Mouse (Mus musculus): ENCODE measurements at regions not wholly inside any gene's neighbourhood (a gene's known extent, or its start where the extent isn't known, plus 50 kb on each side); places are given as distances from the start of the nearest gene placed in this dataset.

- no peak for DNase-seq (ENCODE audit: low read depth, low spot score)
- Histone ChIP-seq H3K36me3 (ENCODE audit: control insufficient read depth in 1 of 2, insufficient read depth in 2 of 2, low read length in 2 of 2) (no peaks in the 10 kb centered on the region; a peak in 2 of 4 replicates), H3K4me3 (ENCODE audit: control insufficient read depth in 1 of 2, insufficient read depth in 1 of 2, low read depth in 2 of 2, low read length in 2 of 2) (no peak overlapping the region), H3K79me2 (ENCODE audit: control insufficient read depth, insufficient read depth, low read length, poor library complexity) (no peaks in the 10 kb centered on the region), H3K9me3 (replicated peaks; ENCODE audit: insufficient read depth, low read length) (no peaks in the 10 kb centered on the region), H3K9ac (ENCODE audit: control insufficient read depth, low read depth, low read length, poor library complexity, severe bottlenecking) (no peak overlapping the region), H3K27ac (ENCODE audit: control insufficient read depth, low read depth, low read length) (no peak overlapping the region), H3K4me1 (ENCODE audit: control insufficient read depth in 1 of 2, insufficient read depth in 2 of 2, low read length in 2 of 2) (peaks cover 0 to 10% of the 10 kb centered on the region in 2 experiments; a peak in 3 of 4 replicates), H3K27me3 (ENCODE audit: control insufficient read depth in 1 of 2, insufficient read depth in 2 of 2, low read length in 2 of 2) (no peaks in the 10 kb centered on the region)
- TF ChIP-seq ZKSCAN1 (IDR thresholded peaks at IDR 0.05; ENCODE audit: low read depth, low read length): no peak
- TF ChIP-seq POLR2A (IDR thresholded peaks at IDR 0.05; ENCODE audit: control insufficient read depth in 1 of 2, insufficient read depth in 1 of 2, low read depth in 1 of 2, low read length in 2 of 2, poor library complexity in 1 of 2): no peak
- no peak for TF ChIP-seq ETS1 (IDR thresholded peaks at IDR 0.05; ENCODE audit: low read depth, low read length)
- no peak for TF ChIP-seq MAZ (IDR thresholded peaks at IDR 0.05; ENCODE audit: low read depth, low read length)
- no peak for TF ChIP-seq CTCF (IDR thresholded peaks at IDR 0.05 in 2 of 3, conservative IDR thresholded peaks at IDR 0.05 in 1 of 3; ENCODE audit: control insufficient read depth in 1 of 3, insufficient read depth in 1 of 3, low read depth in 2 of 3, low read length in 3 of 3, poor library complexity in 1 of 3, severe bottlenecking in 1 of 3)
- no peak for TF ChIP-seq MAX (IDR thresholded peaks at IDR 0.05; ENCODE audit: low read length)
- TF ChIP-seq GABPA (IDR thresholded peaks at IDR 0.05; ENCODE audit: low read depth, low read length): no peak
- no peak for TF ChIP-seq RCOR1 (IDR thresholded peaks at IDR 0.05; ENCODE audit: low read depth, low read length)
- TF ChIP-seq MYC (IDR thresholded peaks at IDR 0.05; ENCODE audit: low read depth, low read length): no peak
- TF ChIP-seq ZNF384 (IDR thresholded peaks at IDR 0.05; ENCODE audit: low read depth, low read length): no peak
- TF ChIP-seq E2F4 (IDR thresholded peaks at IDR 0.05; ENCODE audit: borderline replicate concordance, low read depth, low read length): no peak
- TF ChIP-seq BHLHE40 (IDR thresholded peaks at IDR 0.05; ENCODE audit: borderline replicate concordance, low read depth, low read length): no peak
These were observed 115.2 kb downstream of the Lmo4 start for GRCm38 (mm10) chr3:144089790-144090256.

DNA sequence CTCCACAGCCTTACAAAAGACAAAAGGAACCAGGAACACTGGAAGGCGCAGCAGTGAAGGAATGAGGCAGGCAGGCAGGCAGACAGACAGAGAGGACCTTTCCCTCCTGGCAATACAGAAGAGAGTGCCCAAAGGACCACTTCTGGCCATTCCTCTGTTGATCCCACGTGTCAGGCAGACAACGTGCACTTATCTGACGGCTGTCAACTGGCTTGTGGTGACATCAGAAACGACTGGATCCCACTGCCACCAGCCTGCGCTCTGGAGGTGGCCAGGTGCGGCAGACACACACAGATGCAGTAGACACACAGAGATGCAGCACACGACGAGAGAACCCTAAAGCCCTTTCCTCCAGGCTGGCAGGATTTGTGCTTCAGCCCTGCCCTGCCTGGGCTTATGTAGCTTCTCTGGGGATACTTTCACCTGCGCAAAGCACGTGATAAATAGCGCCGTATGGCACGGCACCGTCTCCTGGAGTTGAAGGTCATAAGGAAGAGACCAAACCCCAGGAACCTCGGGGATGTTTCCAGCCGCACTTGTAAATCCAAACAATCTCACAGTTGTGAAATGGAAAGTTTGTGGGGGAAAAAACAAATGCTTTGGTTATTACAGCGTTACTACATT lies 116.6 kb downstream of the Lmo4 start:
- Histone ChIP-seq H3K27me3 (ENCODE audit: control insufficient read depth in 1 of 2, insufficient read depth in 2 of 2, low read length in 2 of 2) (no peaks in the 10 kb centered on the region), H3K36me3 (ENCODE audit: control insufficient read depth in 1 of 2, insufficient read depth in 2 of 2, low read length in 2 of 2) (no peaks in the 10 kb centered on the region; a peak in 2 of 4 replicates), H3K4me3 (ENCODE audit: control insufficient read depth in 1 of 2, insufficient read depth in 1 of 2, low read depth in 2 of 2, low read length in 2 of 2) (no peak overlapping the region), H3K27ac (ENCODE audit: control insufficient read depth, low read depth, low read length) (no peak overlapping the region), H3K79me2 (ENCODE audit: control insufficient read depth, insufficient read depth, low read length, poor library complexity) (no peaks in the 10 kb centered on the region), H3K9me3 (replicated peaks; ENCODE audit: insufficient read depth, low read length) (no peaks in the 10 kb centered on the region), H3K4me1 (ENCODE audit: control insufficient read depth in 1 of 2, insufficient read depth in 2 of 2, low read length in 2 of 2) (peaks cover 0 to 10% of the 10 kb centered on the region in 2 experiments; a peak in 3 of 4 replicates), H3K9ac (ENCODE audit: control insufficient read depth, low read depth, low read length, poor library complexity, severe bottlenecking) (no peak overlapping the region)
- TF ChIP-seq POLR2A (IDR thresholded peaks at IDR 0.05; ENCODE audit: control insufficient read depth in 1 of 2, insufficient read depth in 1 of 2, low read depth in 1 of 2, low read length in 2 of 2, poor library complexity in 1 of 2) (no peak), MEF2A (IDR thresholded peaks at IDR 0.05; ENCODE audit: extremely low read depth, insufficient replicate concordance, low read depth, low read length, poor library complexity, severe bottlenecking) (no peak), MAX (IDR thresholded peaks at IDR 0.05; ENCODE audit: low read length) (no peak), USF1 (IDR thresholded peaks at IDR 0.05; ENCODE audit: low read depth, low read length) (no peak), GATA1 (IDR thresholded peaks at IDR 0.05; ENCODE audit: low read depth, low read length) (no peak), TBP (IDR thresholded peaks at IDR 0.05; ENCODE audit: low read depth, low read length) (no peak), NRF1 (IDR thresholded peaks at IDR 0.05; ENCODE audit: insufficient read depth, low read depth, low read length, poor library complexity, severe bottlenecking) (no peak), TAL1 (IDR thresholded peaks at IDR 0.05; ENCODE audit: low read length) (no peak)
- DNase-seq (ENCODE audit: low read depth, low spot score): no peak
